Comparison of ENCODE assay signal across 10 mouse cellular contexts in the genomic region with DNA sequence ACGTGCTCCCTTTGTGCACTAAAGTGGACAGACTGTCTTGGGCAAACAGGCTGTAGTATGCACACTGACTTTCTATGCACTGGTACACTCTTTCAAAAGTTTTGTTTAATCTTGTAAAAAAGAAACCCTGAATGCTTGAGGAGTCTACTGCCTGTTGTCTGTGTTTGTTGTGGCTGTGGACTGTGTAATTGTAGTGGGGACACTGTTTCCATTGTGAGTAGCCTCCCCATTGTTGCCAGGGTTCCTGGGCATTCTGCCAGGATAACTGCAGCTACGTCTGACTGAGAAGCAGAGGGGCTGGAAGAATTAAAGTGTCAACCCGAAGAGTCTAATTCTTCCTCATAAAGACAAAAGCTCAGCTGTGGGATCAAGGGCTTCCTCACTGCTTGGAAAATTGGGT.
A peak's percentile ranks its signal among the peaks of the same experiment; 100 is the strongest.
DNase-seq lines count a peak whose midpoint lies in the region; ATAC-seq lines count a peak whose summit lies in the region.
"Had no signal": no experiment of that assay in that cellular context is flagged by ENCODE, and none has a peak within 500 bp of the region (broad histone marks: within the 10 kb centered on the region; RNA-seq: fewer than 3 reads in every experiment).

No protein-coding gene starts in this region.

- peak; percentile 71 for ATAC-seq in hindbrain, embryonic 11.5 days (ENCODE audit: low FRiP score)
- peak; percentile 65; the same call in 1 of the 2 replicates for ATAC-seq in hindbrain, embryonic 15.5 days (ENCODE audit: low FRiP score, low read depth)

- no peaks in the 10 kb centered on the region for H3K9me3 ChIP-seq in hindbrain, embryonic 11.5 days (ENCODE audit: control insufficient read depth, low read length)
- H3K9me3 ChIP-seq in hindbrain, embryonic 10.5 days, result no peaks in the 10 kb centered on the region
- H3K9me3 ChIP-seq in hindbrain, embryonic 15.5 days, result no peaks in the 10 kb centered on the region

- H3K27me3 ChIP-seq in hindbrain, embryonic 11.5 days (ENCODE audit: control insufficient read depth, insufficient read depth, low read length), result no peaks in the 10 kb centered on the region
- no peaks in the 10 kb centered on the region for H3K27me3 ChIP-seq in hindbrain, embryonic 10.5 days (ENCODE audit: insufficient read depth, poor library complexity, severe bottlenecking)
- H3K27me3 ChIP-seq in hindbrain, embryonic 15.5 days, result no peaks in the 10 kb centered on the region

- H3K36me3 ChIP-seq in hindbrain, embryonic 11.5 days (ENCODE audit: control insufficient read depth, insufficient read depth, low read length), result no peaks in the 10 kb centered on the region
- H3K36me3 ChIP-seq in hindbrain, embryonic 10.5 days, result no peaks in the 10 kb centered on the region
- no peaks in the 10 kb centered on the region for H3K36me3 ChIP-seq in hindbrain, embryonic 15.5 days
- H3K36me3 ChIP-seq: G1E had no signal

- no peak overlapping the region for H3K27ac ChIP-seq in hindbrain, embryonic 11.5 days (ENCODE audit: low read depth, low read length)
- H3K27ac ChIP-seq in hindbrain, embryonic 10.5 days, result no peak overlapping the region; the same call in 1 of the 2 replicates
- peak overlapping the region; percentile 52; the same call in 1 of the 2 replicates for H3K27ac ChIP-seq in hindbrain, embryonic 15.5 days (replicated peaks)

- WGBS in hindbrain, embryonic 11.5 days, result 29% methylated on average over 3 of the region's 3 CpGs
- WGBS in hindbrain, embryonic 10.5 days, result 33% methylated on average over 3 of the region's 3 CpGs
- 19% methylated on average over 3 of the region's 3 CpGs for WGBS in hindbrain, embryonic 15.5 days

- no peak overlapping the region for H3K4me3 ChIP-seq in hindbrain, embryonic 11.5 days (ENCODE audit: low read depth, low read length)
- no peak overlapping the region for H3K4me3 ChIP-seq in hindbrain, embryonic 10.5 days
- no peak overlapping the region for H3K4me3 ChIP-seq in hindbrain, embryonic 15.5 days

- no peak overlapping the region for H3K4me2 ChIP-seq in hindbrain, embryonic 11.5 days (replicated peaks; ENCODE audit: low read depth, low read length)
- H3K4me2 ChIP-seq in hindbrain, embryonic 15.5 days, result no peak overlapping the region

- no peaks in the 10 kb centered on the region for H3K4me1 ChIP-seq in hindbrain, embryonic 11.5 days (replicated peaks; ENCODE audit: control insufficient read depth, insufficient read depth, low read length)
- no peaks in the 10 kb centered on the region for H3K4me1 ChIP-seq in hindbrain, embryonic 10.5 days (replicated peaks)
- no peaks in the 10 kb centered on the region for H3K4me1 ChIP-seq in hindbrain, embryonic 15.5 days (replicated peaks)

- peak; percentile 31 for DNase-seq in hindbrain, embryonic 11.5 days (ENCODE audit: low spot score)
- no peak for DNase-seq in hindbrain, embryonic 10.5 days (ENCODE audit: low spot score)
- peak; percentile 95 for DNase-seq in retina, postnatal 1 day
- no peak for DNase-seq in retina, embryonic 14.5 days (ENCODE audit: low spot score)
- DNase-seq in testis, postnatal 14 days (ENCODE audit: low spot score), result peak; percentile 27
- DNase-seq in adrenal gland, postnatal 10 days, result no peak
- DNase-seq: adrenal gland, postnatal 25 days; cerebellum, adult 9-11 months had no signal

- H3K9ac ChIP-seq in hindbrain, embryonic 11.5 days (ENCODE audit: low read depth, low read length), result no peak overlapping the region
- H3K9ac ChIP-seq in hindbrain, embryonic 15.5 days, result no peak overlapping the region

Comparison
In these comparisons a context has a peak if more than half of its experiments do, and no peak if none do; other contexts are left out.
1. DNase-seq: peak in hindbrain, embryonic 11.5 days (single experiment), retina, postnatal 1 day (single experiment) and testis, postnatal 14 days (single experiment); none in hindbrain, embryonic 10.5 days (single experiment), retina, embryonic 14.5 days (single experiment) and adrenal gland, postnatal 10 days (single experiment).